Mouse (Mus musculus) stomach, postnatal 0 days (tissue): ENCODE measurements around the gene Kantr. TPM values are rescaled to one million over a fixed set of nuclear protein-coding genes. Genes with fewer than 3 reads are reported as not detected.

Experiments used
- ATAC-seq: fragments of 200-750 bp; cut with Nextera tagmentation; 2 replicates; pipeline ENCODE4 v1.8.0; 2017; ENCODE audit not compliant: low FRiP score, low TSS enrichment
- DNase-seq: peaks from one replicate; pipeline ENCODE4 v3.0.0-alpha.2; 2016; ENCODE audit warnings: low spot score
- H3K27ac ChIP-seq: fragments of 300-500 bp; sonication (generic); replicated peaks from 2 replicates; pipeline ENCODE4 v1.5.1; 2014; ENCODE audit warnings: mild to moderate bottlenecking, control low read depth
- H3K27me3 ChIP-seq: fragments of 300-500 bp; sonication (generic); 2 replicates; pipeline ENCODE4 v1.6.1; 2014; ENCODE audit warnings: low read length; ENCODE audit not compliant: control insufficient read depth, insufficient read depth
- H3K36me3 ChIP-seq: fragments of 300-500 bp; sonication (generic); 2 replicates; pipeline ENCODE4 v1.6.1; 2014; ENCODE audit warnings: low read length, mixed read lengths; ENCODE audit not compliant: control insufficient read depth, insufficient read depth
- H3K4me1 ChIP-seq: fragments of 300-500 bp; sonication (generic); replicated peaks from 2 replicates; pipeline ENCODE4 v1.6.1; 2014; ENCODE audit warnings: antibody characterized with exemption; ENCODE audit not compliant: control insufficient read depth, insufficient read depth
- H3K4me2 ChIP-seq: fragments of 300-500 bp; sonication (generic); replicated peaks from 2 replicates; pipeline ENCODE4 v1.6.1; 2014; ENCODE audit warnings: low read depth, mild to moderate bottlenecking, control low read depth, moderate library complexity
- H3K4me3 ChIP-seq: fragments of 300-500 bp; sonication (generic); 2 replicates; pipeline ENCODE4 v1.5.1; 2014; ENCODE audit warnings: low read depth, low read length, control low read depth
- H3K9ac ChIP-seq: fragments of 300-500 bp; sonication (generic); 2 replicates; pipeline ENCODE4 v1.6.1; 2014; ENCODE audit warnings: mild to moderate bottlenecking, low read length, control low read depth, mixed read lengths
- H3K9me3 ChIP-seq: fragments of 300-500 bp; sonication (generic); 2 replicates; pipeline ENCODE4 v1.6.1; 2016; ENCODE audit warnings: low read length; ENCODE audit not compliant: control insufficient read depth
- CTCF ChIP-seq: IDR thresholded peaks from 2 replicates; pipeline ENCODE4 v1.5.1; 2016; ENCODE audit warnings: antibody characterized with exemption, low read depth, mild to moderate bottlenecking, moderate library complexity
- EP300 ChIP-seq: optimal IDR thresholded peaks from 2 replicates; pipeline ENCODE3; 2016; ENCODE audit warnings: antibody characterized with exemption
- WGBS: fragments of 180-500 bp; shearing (Covaris S2); extraction: QIAGEN DNeasy Blood & Tissue Kit; methylation state at CpG from one replicate; pipeline ENCODE4 v1.1.7; 2014; 5-methylcytosine and 5-hydroxymethylcytosine counted together
- polyA plus RNA-seq: library from polyadenylated mRNA; unstranded; fragments of >200 nt; fragmentation: Nextera tagmentation; extraction: Ambion mirVana; gene quantifications from 2 replicates; pipeline ENCODE4 v1.2.1, GENCODE M21; 2015

Kantr gene
- polyA plus RNA-seq, 1 experiment from 2014 or later: 5.4 TPM

- DNase-seq (no peak), ATAC-seq (no peak)
- 82% methylated on average over 6 of the region's 6 CpGs for WGBS
- Histone ChIP-seq H3K27ac (no peak overlapping the region), H3K9me3 (no peaks in the 10 kb centered on the region), H3K27me3 (no peaks in the 10 kb centered on the region), H3K4me2 (no peak overlapping the region), H3K4me3 (no peak overlapping the region), H3K36me3 (no peaks in the 10 kb centered on the region), H3K4me1 (no peaks in the 10 kb centered on the region), H3K9ac (no peak overlapping the region)
- no peak for TF ChIP-seq EP300
- TF ChIP-seq CTCF: no peak
Measured at GRCm38 (mm10) chrX:152279384-152279783, 47.9 kb downstream of the Kantr start.

- Histone ChIP-seq H3K4me1 (no peaks in the 10 kb centered on the region), H3K36me3 (peaks cover 14% of the 10 kb centered on the region; the same call in 1 of the 2 replicates), H3K27ac (no peak overlapping the region), H3K9ac (no peak overlapping the region), H3K27me3 (no peaks in the 10 kb centered on the region), H3K4me2 (no peak overlapping the region), H3K9me3 (no peaks in the 10 kb centered on the region), H3K4me3 (no peak overlapping the region)
- ATAC-seq (no peak), DNase-seq (no peak)
- TF ChIP-seq CTCF: no peak
- TF ChIP-seq EP300: no peak
- whole genome bisulfite sequencing: 93% methylated on average over 11 of the region's 11 CpGs
Measured at GRCm38 (mm10) chrX:152271189-152271588, 56.1 kb downstream of the Kantr start.

Other genes with a start within 250 kb of the Kantr start
- 3.6 TPM in 2 replicates for gene Iqsec2, start 183.2 kb downstream of the Kantr start, polyA plus RNA-seq
- gene Kdm5c, start 94.5 kb downstream of the Kantr start, polyA plus RNA-seq: 13.8 and 15.4 TPM in 2 replicates
- gene Tspyl2, start 14.9 kb upstream of the Kantr start, polyA plus RNA-seq: 12.3 and 12.9 TPM in 2 replicates
- 1.0 and 1.3 TPM in 2 replicates for gene Gpr173, start 41.2 kb upstream of the Kantr start, polyA plus RNA-seq
- not detected in 2 replicates for gene Cldn34a, start 235.8 kb upstream of the Kantr start, polyA plus RNA-seq